24 mouse cellular contexts compared by ENCODE assay signal in the genomic region with DNA sequence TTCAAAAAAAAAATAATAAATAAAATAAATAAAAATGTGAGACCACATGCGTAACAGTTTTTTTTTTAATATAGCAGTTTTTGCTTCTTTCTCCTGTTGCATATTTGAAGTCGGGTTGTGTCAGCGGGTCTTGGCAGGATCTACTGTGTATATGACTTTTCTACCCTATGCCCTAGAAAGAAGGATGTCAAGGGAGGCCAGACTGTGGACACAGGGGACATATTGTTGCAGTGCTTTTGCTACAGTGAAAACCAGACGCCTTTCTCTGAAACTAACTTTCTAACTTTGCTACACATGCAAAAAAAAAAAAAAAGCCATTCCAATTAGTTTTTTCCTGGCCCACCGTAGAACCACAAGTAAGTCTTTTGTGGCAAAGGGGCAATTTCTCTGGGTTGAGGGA. TPM values are rescaled to one million over a fixed set of nuclear protein-coding genes. Genes with fewer than 3 reads are reported as not detected.
DNase-seq lines count a peak whose midpoint lies in the region; ATAC-seq and TF ChIP-seq lines count a peak whose summit lies in the region.
"Had no signal": no experiment of that assay in that cellular context is flagged by ENCODE, and none has a peak within 500 bp of the region (broad histone marks: within the 10 kb centered on the region; RNA-seq: fewer than 3 reads in every experiment).

No protein-coding gene starts in this region.

- H3K4me1 ChIP-seq in lung, embryonic 14.5 days (ENCODE audit: insufficient read depth), result no peaks in the 10 kb centered on the region
- H3K4me1 ChIP-seq in lung, adult 2 months (ENCODE audit: control insufficient read depth, insufficient read depth, low read length), result no peaks in the 10 kb centered on the region
- H3K4me1 ChIP-seq in MEL (ENCODE audit: control insufficient read depth in 1 of 2, insufficient read depth in 2 of 2, low read length in 2 of 2), result no peaks in the 10 kb centered on the region
- H3K4me1 ChIP-seq in cerebellum, adult 2 months (ENCODE audit: control insufficient read depth, insufficient read depth, low read length), result no peaks in the 10 kb centered on the region
- H3K4me1 ChIP-seq: embryonic facial prominence, embryonic 13.5 days; embryonic facial prominence, embryonic 15.5 days; forebrain, embryonic 12.5 days had no signal

- no peak overlapping the region for H3K9ac ChIP-seq in lung, embryonic 14.5 days
- no peak overlapping the region for H3K9ac ChIP-seq in MEL (ENCODE audit: control insufficient read depth, low read depth, low read length, poor library complexity, severe bottlenecking)
- H3K9ac ChIP-seq: embryonic facial prominence, embryonic 13.5 days; embryonic facial prominence, embryonic 15.5 days; forebrain, embryonic 12.5 days had no signal

- H3K4me3 ChIP-seq in lung, embryonic 14.5 days (ENCODE audit: low read depth, low read length), result no peak overlapping the region
- no peak overlapping the region for H3K4me3 ChIP-seq in lung, adult 2 months (replicated peaks; ENCODE audit: extremely low read depth, low read depth, low read length)
- no peak overlapping the region for H3K4me3 ChIP-seq in MEL (ENCODE audit: control insufficient read depth in 1 of 2, insufficient read depth in 1 of 2, low read depth in 2 of 2, low read length in 2 of 2)
- no peak overlapping the region for H3K4me3 ChIP-seq in cerebellum, adult 2 months (replicated peaks; ENCODE audit: insufficient read depth, low read depth, low read length)
- H3K4me3 ChIP-seq: embryonic facial prominence, embryonic 13.5 days; embryonic facial prominence, embryonic 15.5 days; erythroblast, embryonic 14.5 days; forebrain, embryonic 10.5 days; forebrain, embryonic 12.5 days had no signal

- no peak for ATAC-seq in lung, embryonic 14.5 days (ENCODE audit: insufficient read depth)
- no peak for ATAC-seq in megakaryocyte, adult 5-6 weeks (ENCODE audit: poor library complexity, severe bottlenecking)
- ATAC-seq: activated CD4-positive, CD25-positive, alpha-beta regulatory T cell, adult 4 months; forebrain, embryonic 14.5 days; forebrain, embryonic 16.5 days; Patski had no signal

- no peaks in the 10 kb centered on the region for H3K27me3 ChIP-seq in lung, embryonic 14.5 days (ENCODE audit: insufficient read depth, low read length)
- H3K27me3 ChIP-seq in MEL (ENCODE audit: control insufficient read depth in 1 of 2, insufficient read depth in 2 of 2, low read length in 2 of 2), result no peaks in the 10 kb centered on the region
- H3K27me3 ChIP-seq in cerebellum, adult 2 months (ENCODE audit: control insufficient read depth, insufficient read depth, low read length), result no peaks in the 10 kb centered on the region
- H3K27me3 ChIP-seq: embryonic facial prominence, embryonic 13.5 days; embryonic facial prominence, embryonic 15.5 days; forebrain, embryonic 12.5 days; Patski had no signal

- no peak overlapping the region for H3K27ac ChIP-seq in lung, embryonic 14.5 days (ENCODE audit: low read depth)
- H3K27ac ChIP-seq in MEL (ENCODE audit: control insufficient read depth, low read depth, low read length), result no peak overlapping the region
- H3K27ac ChIP-seq in cerebellum, adult 2 months (ENCODE audit: insufficient read depth, low read length), result no peak overlapping the region
- H3K27ac ChIP-seq: embryonic facial prominence, embryonic 13.5 days; embryonic facial prominence, embryonic 15.5 days; forebrain, embryonic 10.5 days; forebrain, embryonic 12.5 days had no signal

- TF ChIP-seq POLR2A in lung, adult 2 months (IDR thresholded peaks at IDR 0.05; ENCODE audit: borderline replicate concordance, extremely low read depth, low read depth, low read length), result no peak
- no peak for TF ChIP-seq POLR2A in MEL (IDR thresholded peaks at IDR 0.05; ENCODE audit: control insufficient read depth in 1 of 2, insufficient read depth in 1 of 2, low read depth in 1 of 2, low read length in 2 of 2, poor library complexity in 1 of 2)
- no peak for TF ChIP-seq POLR2A in cerebellum, adult 2 months (IDR thresholded peaks at IDR 0.05; ENCODE audit: borderline replicate concordance, insufficient read depth, low read length)

- no peak for TF ChIP-seq RAD21 in MEL (IDR thresholded peaks at IDR 0.05; ENCODE audit: low read depth, low read length)

- no peaks in the 10 kb centered on the region for H3K79me2 ChIP-seq in MEL (ENCODE audit: control insufficient read depth, insufficient read depth, low read length, poor library complexity)

- H3K36me3 ChIP-seq in lung, embryonic 14.5 days (ENCODE audit: insufficient read depth), result no peaks in the 10 kb centered on the region
- no peaks in the 10 kb centered on the region for H3K36me3 ChIP-seq in MEL (ENCODE audit: control insufficient read depth in 1 of 2, insufficient read depth in 2 of 2, low read length in 2 of 2)
- H3K36me3 ChIP-seq: embryonic facial prominence, embryonic 13.5 days; embryonic facial prominence, embryonic 15.5 days; forebrain, embryonic 10.5 days; forebrain, embryonic 12.5 days had no signal

- 71% methylated on average over 5 of the region's 5 CpGs for WGBS in lung, embryonic 14.5 days
- 75% methylated on average over 5 of the region's 5 CpGs for WGBS in lung, adult 2 months
- 86% methylated on average over 5 of the region's 5 CpGs for WGBS in cerebellum, adult 2 months

- no peak for TF ChIP-seq EP300 in MEL (IDR thresholded peaks at IDR 0.05; ENCODE audit: low read depth in 1 of 2, low read length in 2 of 2)

- peak; percentile 19 for DNase-seq in lung, embryonic 14.5 days
- DNase-seq in lung, adult 2 months, result no peak
- DNase-seq in MEL (ENCODE audit: low read depth, low spot score) (no peak), adipocyte (ENCODE audit: low spot score) (peak; percentile 93)
- no peak for DNase-seq in cerebellum, adult 2 months
- DNase-seq: adrenal gland, adult 2 months; adrenal gland, postnatal 10 days; adrenal gland, postnatal 25 days; cerebellum, adult 11-12 months; cerebellum, adult 8-10 months; cerebellum, adult 9-11 months; cerebellum, postnatal 14 days; cerebellum, postnatal 36 days; embryo, embryonic 11 days had no signal

- H3K4me2 ChIP-seq in lung, embryonic 14.5 days, result no peak overlapping the region
- H3K4me2 ChIP-seq: embryonic facial prominence, embryonic 13.5 days; embryonic facial prominence, embryonic 15.5 days; forebrain, embryonic 12.5 days had no signal

- H3K9me3 ChIP-seq in lung, embryonic 14.5 days (ENCODE audit: low read depth, low read length), result no peaks in the 10 kb centered on the region
- no peaks in the 10 kb centered on the region for H3K9me3 ChIP-seq in MEL (replicated peaks; ENCODE audit: insufficient read depth, low read length)
- H3K9me3 ChIP-seq: embryonic facial prominence, embryonic 15.5 days; forebrain, embryonic 10.5 days; forebrain, embryonic 12.5 days had no signal

- no peak for TF ChIP-seq CTCF in lung, embryonic 14.5 days (IDR thresholded peaks at IDR 0.05; ENCODE audit: low read depth)
- TF ChIP-seq CTCF in lung, adult 2 months (IDR thresholded peaks at IDR 0.05; ENCODE audit: insufficient read depth, low read length), result no peak
- no peak for TF ChIP-seq CTCF in MEL (IDR thresholded peaks at IDR 0.05 in 2 of 3, conservative IDR thresholded peaks at IDR 0.05 in 1 of 3; ENCODE audit: control insufficient read depth in 1 of 3, insufficient read depth in 1 of 3, low read depth in 2 of 3, low read length in 3 of 3, poor library complexity in 1 of 3, severe bottlenecking in 1 of 3)
- TF ChIP-seq CTCF in cerebellum, adult 2 months (IDR thresholded peaks at IDR 0.05; ENCODE audit: borderline replicate concordance, insufficient read depth, low read depth, low read length), result no peak

TF ChIP-seq in MEL, 35 proteins besides CTCF, POLR2A, EP300 and RAD21:
- TF ChIP-seq NELFE (IDR thresholded peaks at IDR 0.05; ENCODE audit: low read depth, low read length) (no peak), ZNF384 (IDR thresholded peaks at IDR 0.05; ENCODE audit: low read depth, low read length) (peak; percentile 13; the same call in 1 of the 2 replicates)

RNA-seq across cellular contexts. Expression of a gene that starts 6.3 kb away (rescaled TPM):
- 90.1 and 90.4 TPM in 2 replicates for polyA plus RNA-seq in lung, embryonic 14.5 days (2014; fragmentation: Nextera tagmentation; extraction: Ambion mirVana)
- 26.1 and 59.0 TPM in 2 replicates for polyA plus RNA-seq in lung, adult 2 months (2012; rRNA removed)
- total RNA-seq in MEL (2012; rRNA removed), result 12.9 and 14.8 TPM in 2 replicates
- polyA plus RNA-seq in MEL (2012; ENCODE audit: insufficient read depth in 1 of 2, insufficient read length in 2 of 2, low read depth in 1 of 2, low replicate concordance in 2 of 2, missing spikeins in 1 of 2), result 10 to 100 TPM in 1 of 2 experiments, not detected in 1; 12.8 TPM
- 288 and 305 TPM in 2 replicates for total RNA-seq in megakaryocyte, adult 5-6 weeks (2015)
- 278 and 291 TPM in 2 replicates for total RNA-seq in megakaryocyte, adult 5-6 weeks (2017)
- polyA plus RNA-seq in cerebellum, adult 2 months (2012; rRNA removed), result 35.8 and 40.5 TPM in 2 replicates

Comparison
In these comparisons a context has a peak if more than half of its experiments do, and no peak if none do; other contexts are left out.
1. DNase-seq: peak in lung, embryonic 14.5 days (single experiment) and adipocyte (single experiment); none in lung, adult 2 months (single experiment), MEL (single experiment) and cerebellum, adult 2 months (0 of 2).